Mouse (Mus musculus) embryonic facial prominence, embryonic 14.5 days (tissue): Measurements from ENCODE around the gene Slc10a3. TPM values are rescaled to one million over a fixed set of nuclear protein-coding genes. Genes with fewer than 3 reads are reported as not detected.

Experiments used
- ATAC-seq: fragments of 200-750 bp; cut with Nextera tagmentation; 2 replicates; pipeline ENCODE4 v1.8.0; 2017; ENCODE audit warnings: low read depth, moderate number of reproducible peaks, moderate TSS enrichment
- DNase-seq: peaks from one replicate; pipeline ENCODE4 v3.0.0-alpha.2; 2015; ENCODE audit warnings: low spot score
- H3K27ac ChIP-seq: fragments of 300-500 bp; sonication (generic); replicated peaks from 2 replicates; pipeline ENCODE4 v1.5.1; 2014; ENCODE audit warnings: low read depth, mild to moderate bottlenecking, low read length, moderate library complexity
- H3K27me3 ChIP-seq: fragments of 300-500 bp; sonication (generic); replicated peaks from 2 replicates; pipeline ENCODE4 v1.6.1; 2014; ENCODE audit warnings: low read length; ENCODE audit not compliant: control insufficient read depth, insufficient read depth
- H3K36me3 ChIP-seq: fragments of 300-500 bp; sonication (generic); 2 replicates; pipeline ENCODE4 v1.6.1; 2014; ENCODE audit warnings: low read length, mixed read lengths; ENCODE audit not compliant: control insufficient read depth, insufficient read depth
- H3K4me1 ChIP-seq: fragments of 300-500 bp; sonication (generic); 2 replicates; pipeline ENCODE4 v1.6.1; 2014; ENCODE audit warnings: antibody characterized with exemption, low read length; ENCODE audit not compliant: control insufficient read depth, insufficient read depth
- H3K4me2 ChIP-seq: fragments of 300-500 bp; sonication (generic); 2 replicates; pipeline ENCODE4 v1.6.1; 2014; ENCODE audit warnings: low read depth, mild to moderate bottlenecking, low read length, moderate library complexity, mixed read lengths
- H3K4me3 ChIP-seq: fragments of 300-500 bp; sonication (generic); 2 replicates; pipeline ENCODE4 v1.5.1; 2014; ENCODE audit warnings: low read depth, mild to moderate bottlenecking, low read length
- H3K9ac ChIP-seq: fragments of 300-500 bp; sonication (generic); 2 replicates; pipeline ENCODE4 v1.6.1; 2014; ENCODE audit warnings: low read depth, mild to moderate bottlenecking, low read length, moderate library complexity, mixed read lengths
- H3K9me3 ChIP-seq: fragments of 300-500 bp; sonication (generic); 2 replicates; pipeline ENCODE4 v1.6.1; 2016; ENCODE audit warnings: low read length; ENCODE audit not compliant: control insufficient read depth
- WGBS: fragments of 180-500 bp; shearing (Covaris S2); extraction: QIAGEN DNeasy Blood & Tissue Kit; methylation state at CpG from one replicate; pipeline ENCODE4 v1.1.7; 2014; 5-methylcytosine and 5-hydroxymethylcytosine counted together
- polyA plus RNA-seq: library from polyadenylated mRNA; unstranded; fragments of >200 nt; fragmentation: Nextera tagmentation; extraction: Ambion mirVana; gene quantifications from 2 replicates; pipeline ENCODE4 v1.2.1, GENCODE M21; 2014

The Slc10a3 gene
- 21.4 and 22.5 TPM in 2 replicates for polyA plus RNA-seq

DNA sequence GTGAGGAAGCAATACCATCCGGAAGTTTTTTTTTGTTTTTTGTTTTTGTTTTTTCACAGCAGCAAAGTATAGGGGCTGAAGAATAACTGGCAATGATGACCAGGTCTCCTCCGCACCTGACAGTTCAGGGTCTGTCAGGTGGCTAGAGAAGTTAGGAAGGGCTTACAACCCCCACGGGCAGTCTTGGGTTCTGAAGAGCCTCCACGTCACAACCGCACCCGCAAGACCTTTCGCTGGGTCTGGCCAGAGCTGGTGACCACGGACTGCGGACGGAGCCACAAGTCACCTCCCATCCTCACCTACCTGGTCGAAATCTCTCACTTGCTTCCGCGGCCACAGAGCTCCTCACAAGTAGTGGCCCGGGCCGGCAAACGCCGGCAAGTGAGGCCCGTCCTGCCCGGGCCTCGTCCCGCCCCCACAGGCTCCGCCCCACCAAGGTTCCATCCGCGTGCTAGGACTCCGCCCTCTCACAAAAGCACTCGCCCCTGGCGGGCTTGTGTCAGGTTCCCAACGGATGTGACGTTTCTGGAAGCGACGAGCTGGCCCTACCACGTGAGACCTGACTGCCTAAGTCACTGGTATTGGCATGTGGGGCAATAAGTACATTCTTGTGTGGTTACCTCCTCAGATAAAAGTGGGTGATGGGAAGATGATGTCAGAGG lies at the start of gene Slc10a3, which contains the start of gene Ubl4a:
Gene Slc10a3, minus strand, starts transcription at position 462 of the 662 bp plus-strand sequence.
Gene Ubl4a, minus strand, starts transcription at position 331 of the 662 bp plus-strand sequence.
- WGBS = 22% methylated on average over 29 of the region's 32 CpGs
- H3K27ac ChIP-seq = no peak within 1 kb of the TSS

DNA sequence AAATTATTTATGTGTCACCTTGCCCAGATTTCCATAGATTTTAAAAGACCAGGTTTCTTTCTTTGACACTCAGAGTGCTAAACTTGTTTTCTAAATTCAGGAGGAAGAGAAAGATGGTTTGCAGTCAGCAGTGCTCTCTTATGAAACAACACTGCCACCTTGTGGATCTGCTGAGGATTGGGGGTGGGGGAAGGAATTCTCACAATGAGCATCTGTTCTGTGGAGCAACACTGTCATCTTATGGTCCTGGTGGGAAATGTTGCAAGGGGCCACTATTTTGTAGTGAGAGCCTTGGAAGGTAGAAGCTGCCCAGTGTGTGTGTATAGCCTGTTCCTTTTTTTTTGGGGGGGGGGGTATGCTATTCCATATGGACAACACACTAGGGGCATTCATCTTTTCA lies 40.2 kb upstream of the Slc10a3 start:
- no peaks in the 10 kb centered on the region for H3K4me1 ChIP-seq
- no peak overlapping the region for H3K4me3 ChIP-seq
- no peaks in the 10 kb centered on the region for H3K36me3 ChIP-seq
- H3K9me3 ChIP-seq = no peaks in the 10 kb centered on the region
- no peaks in the 10 kb centered on the region for H3K27me3 ChIP-seq
- peak; percentile 87 for ATAC-seq
- peak; percentile 75 for DNase-seq
- no peak overlapping the region for H3K27ac ChIP-seq
- H3K4me2 ChIP-seq = no peak overlapping the region
- H3K9ac ChIP-seq = no peak overlapping the region

More for the DNA sequence above, at the start of gene Slc10a3, which contains the start of gene Ubl4a:
- ATAC-seq (peak; percentile 92), DNase-seq (peak; percentile 95)
- H3K9me3 ChIP-seq = no peaks in the 10 kb centered on the region
- H3K4me1 ChIP-seq = no peaks in the 10 kb centered on the region
- 0 out of 2 replicates have a peak, but pooled peaks cover 6% of the 10 kb centered on the region for H3K36me3 ChIP-seq
- H3K9ac ChIP-seq = peak within 1 kb of the TSS; percentile 70
- H3K4me3 ChIP-seq = peak within 1 kb of the TSS; percentile 49
- H3K4me2 ChIP-seq = peak within 1 kb of the TSS; percentile 65
- H3K27me3 ChIP-seq = no peaks in the 10 kb centered on the region

DNA sequence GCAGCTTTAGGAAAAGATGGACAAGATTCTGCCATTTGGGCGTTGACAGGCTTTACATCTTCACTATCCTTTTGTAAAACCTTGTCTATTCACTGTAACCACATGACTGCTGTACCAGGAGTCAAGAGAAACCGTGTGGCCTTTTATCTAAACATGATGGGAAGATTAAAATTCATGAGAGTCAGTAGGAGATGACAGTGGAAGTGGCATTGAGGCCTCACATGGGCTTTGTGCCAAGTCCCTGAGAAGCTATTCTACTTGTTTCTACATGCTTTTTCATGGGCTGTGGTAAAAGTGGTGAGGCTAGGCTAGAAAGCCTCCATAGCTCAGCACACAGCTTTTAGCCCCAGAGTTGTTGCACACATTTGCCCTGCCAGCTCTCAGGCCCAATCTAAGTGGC lies 35.2 kb upstream of the Slc10a3 start:
- no peak overlapping the region for H3K27ac ChIP-seq
- H3K4me3 ChIP-seq = no peak overlapping the region
- H3K36me3 ChIP-seq = no peaks in the 10 kb centered on the region
- ATAC-seq (no peak), DNase-seq (peak; percentile 22)
- no peaks in the 10 kb centered on the region for H3K9me3 ChIP-seq
- H3K27me3 ChIP-seq = no peaks in the 10 kb centered on the region
- no peak overlapping the region for H3K9ac ChIP-seq
- 45% methylated on average over 2 of the region's 2 CpGs for WGBS
- H3K4me2 ChIP-seq = no peak overlapping the region
- no peaks in the 10 kb centered on the region for H3K4me1 ChIP-seq

DNA sequence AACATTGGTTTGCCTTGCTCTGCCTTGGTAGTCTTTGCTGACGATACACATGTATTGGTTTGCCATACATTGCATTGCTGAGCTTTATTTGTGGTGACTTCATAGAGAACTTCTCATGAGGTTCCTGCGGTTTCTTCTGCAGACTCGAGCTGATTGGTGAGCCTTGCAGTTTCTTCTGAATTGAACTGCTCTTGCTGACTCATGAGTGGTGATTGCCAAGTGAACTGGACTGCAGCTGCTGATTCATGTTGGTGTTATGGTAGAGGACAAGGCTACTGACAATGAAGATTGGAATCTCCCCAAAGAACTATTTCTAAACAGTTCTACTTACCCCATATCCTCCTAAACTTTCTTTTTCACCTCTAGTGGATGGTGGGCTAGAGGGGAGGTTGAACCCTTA lies 27.0 kb upstream of the Slc10a3 start:
- H3K36me3 ChIP-seq = no peaks in the 10 kb centered on the region
- 72% methylated on average over 3 of the region's 3 CpGs for WGBS
- no peak for DNase-seq
- H3K4me2 ChIP-seq = no peak overlapping the region
- no peaks in the 10 kb centered on the region for H3K27me3 ChIP-seq
- H3K9ac ChIP-seq = no peak overlapping the region
- no peaks in the 10 kb centered on the region for H3K9me3 ChIP-seq
- ATAC-seq = no peak
- no peaks in the 10 kb centered on the region for H3K4me1 ChIP-seq
- no peak overlapping the region for H3K4me3 ChIP-seq
- H3K27ac ChIP-seq = no peak overlapping the region

DNA sequence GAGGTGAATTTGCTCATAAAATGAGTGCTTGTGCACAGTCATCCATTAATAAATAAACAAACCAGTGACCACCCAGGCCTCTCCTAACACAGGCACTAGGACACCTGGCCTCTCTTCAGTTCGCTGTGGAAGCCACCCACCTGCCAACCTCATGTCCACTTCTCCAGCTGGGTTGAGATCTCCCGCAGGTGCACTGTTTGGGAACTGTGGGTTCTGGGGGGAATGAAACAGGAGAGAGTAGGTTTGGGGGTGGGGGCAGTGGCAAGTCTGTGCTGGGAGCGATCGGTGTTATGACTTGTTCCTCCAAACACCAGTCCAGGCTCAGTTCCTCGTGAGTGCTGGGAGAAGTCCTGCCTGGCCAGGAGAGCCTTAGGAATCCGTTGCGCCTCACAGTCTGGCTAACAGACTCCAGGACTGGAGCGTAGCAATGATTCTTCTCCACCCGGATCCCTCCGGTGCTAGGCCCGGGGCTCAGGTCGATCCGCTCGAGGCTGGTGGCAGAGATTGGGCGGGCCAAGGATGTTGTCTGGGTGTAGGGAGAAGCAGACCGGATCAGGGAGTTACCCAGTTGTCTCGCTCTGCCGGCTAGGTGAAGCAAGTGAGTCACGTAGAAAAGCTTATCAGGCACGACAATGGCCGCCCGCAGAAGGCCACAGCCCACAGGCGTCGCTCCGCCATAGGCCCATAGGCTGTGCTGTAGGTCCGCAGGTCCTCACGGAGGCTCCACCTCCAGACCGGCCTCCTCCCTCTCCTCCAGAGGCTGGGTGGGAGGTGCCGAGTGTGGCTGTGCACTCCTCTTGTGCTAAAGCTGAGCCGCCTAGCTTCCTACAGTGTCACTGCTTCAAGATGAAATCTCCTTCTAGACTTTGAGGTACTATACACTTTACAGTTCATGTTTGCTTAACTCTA lies 19.6 kb upstream of the Slc10a3 start, which contains the start of the genes Fam3a and Ikbkg:
Gene Fam3a, minus strand, starts transcription at position 738 of the 909 bp plus-strand sequence.
Gene Ikbkg, plus strand, starts transcription at position 756 of the 909 bp plus-strand sequence.
- H3K9ac ChIP-seq = peak within 1 kb of the TSS; percentile 84
- DNase-seq (peak; percentile 96), ATAC-seq (peak; percentile 100)
- H3K27ac ChIP-seq = peak within 1 kb of the TSS; percentile 88
- peaks cover 5% of the 10 kb centered on the region; the same call in 1 of the 2 replicates for H3K4me1 ChIP-seq
- H3K9me3 ChIP-seq = no peaks in the 10 kb centered on the region
- 22% methylated on average over 21 of the region's 30 CpGs for WGBS
- H3K4me3 ChIP-seq = peak within 1 kb of the TSS; percentile 58
- no peaks in the 10 kb centered on the region for H3K27me3 ChIP-seq
- peak within 1 kb of the TSS; percentile 63 for H3K4me2 ChIP-seq
- H3K36me3 ChIP-seq = no peaks in the 10 kb centered on the region

DNA sequence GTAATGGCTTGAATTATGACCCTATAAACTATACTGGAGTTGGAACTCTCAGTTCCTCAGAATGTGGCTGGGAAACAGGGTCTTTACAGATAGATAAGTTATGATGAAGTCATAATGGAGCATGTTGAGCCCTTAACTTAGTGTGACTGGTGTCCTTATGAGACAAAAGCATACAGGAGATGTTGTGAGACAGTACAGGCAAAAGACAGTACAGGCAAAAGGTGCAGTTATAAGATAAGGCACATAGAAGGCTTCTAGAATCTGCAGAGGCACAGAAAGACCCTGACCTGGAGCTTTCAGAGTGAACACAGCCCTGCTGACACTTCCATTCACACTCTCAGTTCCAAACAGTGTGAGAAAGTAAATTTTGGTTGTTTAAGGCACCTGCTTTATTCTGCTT lies 15.0 kb upstream of the Slc10a3 start:
- no peak overlapping the region for H3K4me2 ChIP-seq
- no peak overlapping the region for H3K9ac ChIP-seq
- no peaks in the 10 kb centered on the region for H3K27me3 ChIP-seq
- 0 out of 2 replicates have a peak, but pooled peaks cover 10% of the 10 kb centered on the region for H3K36me3 ChIP-seq
- ATAC-seq (no peak), DNase-seq (no peak)
- H3K27ac ChIP-seq = no peak overlapping the region
- no peak overlapping the region for H3K4me3 ChIP-seq
- peaks cover 5% of the 10 kb centered on the region; the same call in 1 of the 2 replicates for H3K4me1 ChIP-seq
- H3K9me3 ChIP-seq = no peaks in the 10 kb centered on the region

DNA sequence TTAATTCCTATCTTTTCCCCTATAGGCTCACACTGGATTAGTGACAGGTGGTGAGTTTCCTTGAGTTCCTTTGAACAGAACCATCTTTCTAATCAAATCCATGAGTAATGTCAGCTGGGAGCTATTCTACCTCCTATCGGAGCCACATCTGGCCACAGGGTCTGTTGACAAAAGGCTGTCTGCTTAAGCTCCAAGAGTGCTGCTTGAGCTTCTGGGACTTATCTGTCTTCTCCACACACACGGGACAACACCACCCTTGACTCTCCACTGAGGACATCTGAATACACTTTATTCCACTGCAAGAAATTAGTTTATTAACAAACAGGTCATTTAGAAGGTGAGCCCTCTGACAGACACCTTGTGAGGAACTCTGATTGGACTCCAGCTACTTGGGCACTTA lies 11.3 kb upstream of the Slc10a3 start:
- Histone ChIP-seq H3K4me2 (no peak overlapping the region), H3K27ac (no peak overlapping the region), H3K9me3 (no peaks in the 10 kb centered on the region), H3K36me3 (0 out of 2 replicates have a peak, but pooled peaks cover 10% of the 10 kb centered on the region), H3K9ac (no peak overlapping the region), H3K4me1 (no peaks in the 10 kb centered on the region), H3K27me3 (no peaks in the 10 kb centered on the region), H3K4me3 (no peak overlapping the region)
- 70% methylated on average over 2 of the region's 2 CpGs for WGBS
- DNase-seq (no peak), ATAC-seq (no peak)

DNA sequence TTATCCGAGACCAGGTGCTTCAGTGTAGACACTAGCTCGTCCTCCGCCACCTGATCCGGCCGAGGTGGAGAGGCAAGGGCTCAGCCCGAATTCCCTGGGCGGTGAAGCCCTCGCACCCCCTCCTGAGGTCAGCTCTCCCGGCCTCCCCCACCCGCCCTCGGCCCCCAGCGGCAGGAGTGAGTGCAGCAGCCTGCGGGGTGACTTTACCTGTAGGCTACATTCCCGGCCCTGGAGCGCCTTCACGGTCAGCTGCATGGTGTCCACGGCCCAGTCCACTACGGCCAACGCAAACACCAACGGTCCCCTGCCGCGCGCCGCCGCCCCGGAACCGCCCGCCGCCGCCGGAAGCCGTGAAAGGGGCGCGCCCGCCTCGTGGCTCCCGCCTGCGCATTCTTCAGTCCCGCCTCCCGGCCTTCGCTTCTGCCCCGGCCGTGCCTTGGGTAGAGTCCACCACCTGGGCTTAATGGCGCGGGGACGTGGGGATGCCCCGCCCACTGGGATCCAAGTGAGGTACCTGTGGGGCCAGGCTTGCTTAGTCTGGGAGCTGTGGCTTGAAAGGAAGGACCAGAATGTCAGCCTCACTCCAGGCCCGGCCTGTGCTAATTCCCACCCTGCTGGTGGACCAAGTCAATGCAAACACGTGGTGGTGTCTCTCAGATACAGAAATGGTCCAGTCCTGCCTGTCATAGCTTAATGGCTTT lies 4.8 kb downstream of the Slc10a3 start:
- 0 out of 2 replicates have a peak, but pooled peaks cover 12% of the 10 kb centered on the region for H3K36me3 ChIP-seq
- H3K9ac ChIP-seq = peak overlapping the region; percentile 81
- H3K27me3 ChIP-seq = no peaks in the 10 kb centered on the region
- peak overlapping the region; percentile 56 for H3K4me3 ChIP-seq
- ATAC-seq (peak; percentile 86), DNase-seq (peak; percentile 74)
- H3K9me3 ChIP-seq = no peaks in the 10 kb centered on the region
- 13% methylated on average over 13 of the region's 49 CpGs for WGBS
- peak overlapping the region; percentile 78 for H3K27ac ChIP-seq
- peak overlapping the region; percentile 64 for H3K4me2 ChIP-seq
- H3K4me1 ChIP-seq = no peaks in the 10 kb centered on the region
